Comparison of ENCODE assay signal across 21 mouse cellular contexts in genomic region chr13:114158111-114158730, GRCm38 (mm10).
DNase-seq lines count a peak whose midpoint lies in the region; ATAC-seq and TF ChIP-seq lines count a peak whose summit lies in the region.
"Had no signal": no experiment of that assay in that cellular context is flagged by ENCODE, and none has a peak within 500 bp of the region (broad histone marks: within the 10 kb centered on the region; RNA-seq: fewer than 3 reads in every experiment).

No protein-coding gene starts in this region.

- no peak overlapping the region for H3K4me2 ChIP-seq in neural tube, embryonic 12.5 days (replicated peaks)
- peak overlapping the region; percentile 19 for H3K4me2 ChIP-seq in myocyte (ENCODE audit: low read depth)
- H3K4me2 ChIP-seq: forebrain, embryonic 15.5 days; heart, embryonic 12.5 days; liver, embryonic 13.5 days had no signal

- ATAC-seq in neural tube, embryonic 12.5 days (ENCODE audit: low FRiP score, low read depth): peak; percentile 35; the same call in 1 of the 2 replicates
- ATAC-seq: forebrain, embryonic 15.5 days; lung, postnatal 0 days had no signal

- H3K27ac ChIP-seq in neural tube, embryonic 12.5 days: no peak overlapping the region
- H3K27ac ChIP-seq: forebrain, embryonic 15.5 days; left cerebral cortex, adult 2 months; liver, embryonic 13.5 days; stomach, postnatal 0 days had no signal

- no peak overlapping the region for H3ac ChIP-seq in myocyte (ENCODE audit: control insufficient read depth, insufficient read length)

- H3K79me2 ChIP-seq in myocyte (ENCODE audit: control insufficient read depth, insufficient read depth): no peaks in the 10 kb centered on the region

- H3K4me3 ChIP-seq in neural tube, embryonic 12.5 days: no peak overlapping the region
- no peak overlapping the region for H3K4me3 ChIP-seq in myocyte
- no peak overlapping the region for H3K4me3 ChIP-seq in lung, adult 2 months (replicated peaks; ENCODE audit: extremely low read depth, low read depth, low read length)
- H3K4me3 ChIP-seq: forebrain, embryonic 15.5 days; heart, embryonic 12.5 days; left cerebral cortex, adult 2 months; liver, embryonic 13.5 days had no signal

- H3K9ac ChIP-seq in neural tube, embryonic 12.5 days: no peak overlapping the region
- H3K9ac ChIP-seq: forebrain, embryonic 15.5 days; heart, embryonic 12.5 days; liver, embryonic 13.5 days had no signal

- no peak for TF ChIP-seq POLR2A in myocyte (IDR thresholded peaks at IDR 0.05; ENCODE audit: insufficient read length, low read depth)
- TF ChIP-seq POLR2A in lung, adult 2 months (IDR thresholded peaks at IDR 0.05; ENCODE audit: borderline replicate concordance, extremely low read depth, low read depth, low read length): no peak

- no peaks in the 10 kb centered on the region for H3K36me3 ChIP-seq in neural tube, embryonic 12.5 days
- no peaks in the 10 kb centered on the region for H3K36me3 ChIP-seq in myocyte (ENCODE audit: control insufficient read depth, insufficient read depth)

- no peaks in the 10 kb centered on the region for H3K9me3 ChIP-seq in neural tube, embryonic 12.5 days
- H3K9me3 ChIP-seq: forebrain, embryonic 15.5 days; heart, embryonic 12.5 days; liver, embryonic 13.5 days had no signal

- no peaks in the 10 kb centered on the region for H3K27me3 ChIP-seq in neural tube, embryonic 12.5 days (replicated peaks)
- no peaks in the 10 kb centered on the region for H3K27me3 ChIP-seq in myocyte (ENCODE audit: control insufficient read depth, insufficient read depth, insufficient read length)
- H3K27me3 ChIP-seq: forebrain, embryonic 15.5 days; heart, embryonic 12.5 days; liver, embryonic 13.5 days had no signal

- 57% methylated on average over 9 of the region's 9 CpGs for WGBS in neural tube, embryonic 12.5 days
- WGBS in lung, adult 2 months: 91% methylated on average over 9 of the region's 9 CpGs

- peak; percentile 35 for DNase-seq in gastrocnemius, adult 18-20 months (ENCODE audit: low spot score)
- no peak for DNase-seq in gastrocnemius, postnatal 14 days
- DNase-seq in neural tube, embryonic 10.5 days (ENCODE audit: extremely low spot score, low spot score): no peak
- DNase-seq in WW6 (ENCODE audit: low read depth, low spot score): peak; percentile 45
- no peak for DNase-seq in layer of hippocampus, adult 8-10 months (ENCODE audit: low spot score in 2 of 2)
- no peak for DNase-seq in lung, adult 2 months
- DNase-seq: B cell, adult 2 months; cerebellum, adult 11-12 months; cerebellum, postnatal 25 days; heart, postnatal 36 days; liver, embryonic 13.5 days; midbrain, embryonic 14.5 days; right cerebral cortex, postnatal 14 days; thymus, postnatal 14 days had no signal

- intact Hi-C loops in gastrocnemius, postnatal 14 days (cut with DNase I; ENCODE audit: low total_unique reads): no loop called here

- TF ChIP-seq CTCF in lung, adult 2 months (IDR thresholded peaks at IDR 0.05; ENCODE audit: insufficient read depth, low read length): no peak

- peaks cover 10% of the 10 kb centered on the region for H3K4me1 ChIP-seq in neural tube, embryonic 12.5 days
- no peaks in the 10 kb centered on the region for H3K4me1 ChIP-seq in lung, adult 2 months (ENCODE audit: control insufficient read depth, insufficient read depth, low read length)
- H3K4me1 ChIP-seq: liver, embryonic 13.5 days had no signal

TF ChIP-seq in myocyte, 11 proteins besides CTCF, POLR2A, EP300 and RAD21:
- TF ChIP-seq TCF3 (IDR thresholded peaks at IDR 0.05; ENCODE audit: insufficient read length, low read depth) (no peak), CEBPB (IDR thresholded peaks at IDR 0.05; ENCODE audit: insufficient read depth, poor library complexity, severe bottlenecking) (0 out of 2 replicates have a peak, but pooled peaks have one; percentile 8), TCF12 (IDR thresholded peaks at IDR 0.05; ENCODE audit: insufficient read depth, poor library complexity, severe bottlenecking) (no peak), E2F4 (IDR thresholded peaks at IDR 0.05; ENCODE audit: insufficient read depth) (no peak), POLR2AphosphoS2 (IDR thresholded peaks at IDR 0.05; ENCODE audit: insufficient read length, low read depth) (no peak)

Comparison
In these comparisons a context has a peak if more than half of its experiments do, and no peak if none do; other contexts are left out.
1. DNase-seq: peak in gastrocnemius, adult 18-20 months (single experiment) and WW6 (single experiment); none in gastrocnemius, postnatal 14 days (single experiment), neural tube, embryonic 10.5 days (single experiment), layer of hippocampus, adult 8-10 months (0 of 2) and lung, adult 2 months (single experiment).